Mouse (Mus musculus): ENCODE measurements around the gene Hkdc1. TPM values are rescaled to one million over a fixed set of nuclear protein-coding genes. Genes with fewer than 3 reads are reported as not detected.
A peak's percentile ranks its signal among the peaks of the same experiment; 100 is the strongest.
"Not testable (repeated sequence)": the region's sequence is repeated elsewhere in the genome, so short reads cannot be mapped to it uniquely, and the experiment has no call there.

The Hkdc1 gene
- total RNA-seq (2021): 1 to 10 TPM; 5.0 to 6.4 TPM
- long read RNA-seq, partial matches to known transcripts: 1 of 3 reads
- long read RNA-seq, other reads (novel, unspliced or antisense): 2 of 3 reads

GRCm38 (mm10) chr10:62422255-62422654 is at the start of gene Hkdc1:
Gene Hkdc1, minus strand, starts transcription at chr10:62422491.
- DNase-seq (ENCODE audit: low spot score in 2 of 2): no peak

DNA sequence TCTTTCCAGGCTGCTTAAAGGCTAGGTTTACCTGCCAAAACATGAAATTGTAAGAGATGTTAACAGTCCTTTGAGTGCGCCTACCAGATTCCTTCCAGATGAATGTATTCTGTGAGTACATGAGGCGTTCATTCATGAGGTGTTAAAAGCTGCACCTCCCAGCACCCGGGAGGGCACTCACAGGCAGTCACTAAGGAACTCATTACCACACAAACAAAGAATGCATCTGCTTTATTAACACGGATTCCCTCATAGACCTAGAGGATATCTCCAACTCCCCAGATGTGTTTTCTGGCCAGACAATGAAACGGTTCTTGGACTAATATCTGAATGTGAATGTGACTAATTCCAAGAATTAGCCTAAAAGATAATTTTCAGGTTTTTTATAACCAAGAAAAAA is 48.8 kb upstream of the Hkdc1 start:
- DNase-seq (ENCODE audit: low spot score in 2 of 2): no peak

- no peak for DNase-seq (ENCODE audit: low spot score in 2 of 2)
Observed at GRCm38 (mm10) chr10:62469736-62470135, 47.4 kb upstream of the Hkdc1 start.

- DNase-seq (ENCODE audit: low spot score in 2 of 2): no peak
Observed at GRCm38 (mm10) chr10:62461321-62461720, 39.0 kb upstream of the Hkdc1 start.

- DNase-seq (ENCODE audit: low spot score in 2 of 2): not testable (repeated sequence)
Observed at GRCm38 (mm10) chr10:62452001-62452400, 29.7 kb upstream of the Hkdc1 start.

DNA sequence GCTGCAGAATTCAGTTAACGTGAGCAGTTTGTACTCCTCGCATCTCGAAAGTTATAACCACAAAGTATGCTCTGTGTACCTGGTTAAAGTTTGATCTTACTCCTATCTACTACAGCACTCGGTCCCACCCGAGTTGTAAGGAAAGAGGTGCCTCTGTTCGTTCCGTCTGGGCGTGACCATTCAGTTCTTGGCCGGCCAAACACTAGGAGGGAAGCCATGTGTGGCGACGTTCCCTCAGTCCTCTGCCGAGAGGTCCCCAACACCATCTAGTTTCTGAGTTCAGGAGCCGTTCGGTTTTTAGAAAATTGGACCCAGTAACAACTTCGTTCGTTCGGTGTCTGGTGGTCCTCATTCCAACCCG is 28.0 kb upstream of the Hkdc1 start:
- peak in 1 of 2 experiments; percentile 20 for DNase-seq (ENCODE audit: low spot score in 2 of 2)

- peak; percentile 97 to 98 for DNase-seq (ENCODE audit: low spot score in 2 of 2)
Observed at GRCm38 (mm10) chr10:62449364-62450279, 27.3 kb upstream of the Hkdc1 start, which contains the start of the genes 4930507D05Rik and Supv3l1. Gene 4930507D05Rik, plus strand, starts transcription at chr10:62449489. Gene Supv3l1, minus strand, starts transcription at chr10:62449738.

DNA sequence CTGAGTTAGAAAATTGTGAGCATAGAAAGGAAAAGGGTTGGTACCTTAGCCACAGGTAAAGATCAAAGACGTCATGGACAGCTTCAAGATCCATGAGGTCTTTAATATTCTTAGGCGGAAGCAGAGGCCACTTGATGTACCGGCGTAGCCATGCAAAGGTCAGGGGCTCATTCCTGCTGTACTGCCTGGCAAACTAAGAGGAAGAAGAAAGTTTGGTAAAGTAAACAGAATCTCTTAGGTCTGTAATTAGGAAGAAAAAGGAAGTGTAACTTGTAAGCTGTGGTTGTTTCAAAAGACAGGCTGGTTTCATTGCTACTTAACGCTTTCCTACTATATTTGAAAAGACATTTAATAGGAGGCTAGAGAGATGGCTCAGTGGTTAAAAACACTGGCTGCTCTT is 8.1 kb upstream of the Hkdc1 start:
- DNase-seq (ENCODE audit: low spot score in 2 of 2): no peak

- DNase-seq (ENCODE audit: low spot score in 2 of 2): no peak
Observed at GRCm38 (mm10) chr10:62425081-62425871, 3.0 kb upstream of the Hkdc1 start.

GRCm38 (mm10) chr10:62421127-62421526 is 1.2 kb downstream of the Hkdc1 start:
- DNase-seq (ENCODE audit: low spot score in 2 of 2): no peak

GRCm38 (mm10) chr10:62420399-62420798 is 1.9 kb downstream of the Hkdc1 start:
- no peak for DNase-seq (ENCODE audit: low spot score in 2 of 2)

DNA sequence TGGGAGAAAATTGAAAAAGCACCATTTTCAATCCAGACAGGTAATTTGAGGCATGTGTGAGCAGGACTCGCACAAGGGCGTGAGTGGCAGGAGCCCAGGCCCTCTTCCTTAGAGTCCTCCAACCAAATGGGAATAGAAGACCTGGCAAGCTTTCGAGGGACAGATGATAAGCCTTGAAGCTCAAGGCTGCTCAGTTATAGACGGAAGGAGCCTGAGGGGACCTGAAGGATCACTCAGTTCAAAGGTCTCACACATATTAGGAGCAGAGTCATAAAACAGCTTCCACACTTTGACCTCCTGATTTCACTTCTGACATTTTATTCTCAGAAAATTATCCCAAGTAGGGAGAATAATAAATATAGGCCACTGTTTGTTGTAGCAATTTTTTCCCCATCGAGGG is 2.9 kb downstream of the Hkdc1 start:
- no peak for DNase-seq (ENCODE audit: low spot score in 2 of 2)

DNA sequence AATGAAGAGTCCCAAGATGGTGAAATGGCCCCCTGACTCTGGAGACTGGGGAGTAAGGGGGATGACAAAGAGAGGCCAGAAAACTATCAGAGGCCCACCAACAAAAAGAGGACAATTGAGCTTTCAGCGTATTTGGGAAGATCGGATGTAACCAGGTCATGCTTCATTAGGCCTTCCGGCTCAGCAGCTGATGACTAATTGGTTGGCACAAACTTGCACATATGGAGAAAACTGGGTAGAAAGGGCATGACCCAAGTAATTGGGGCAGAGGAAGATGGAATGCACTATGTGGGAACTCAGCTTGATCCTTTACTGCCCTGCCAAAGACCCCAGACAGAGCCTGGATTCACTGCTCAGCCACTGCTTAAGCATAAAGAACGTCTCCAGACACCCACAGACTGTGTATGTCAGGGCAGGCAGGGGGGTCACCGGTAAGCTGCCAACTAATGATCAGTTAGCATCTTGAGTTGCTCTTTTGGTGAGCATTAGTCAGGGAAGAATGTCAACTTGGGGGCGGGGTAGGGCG is 3.4 kb downstream of the Hkdc1 start:
- DNase-seq (ENCODE audit: low spot score in 2 of 2): no peak

DNA sequence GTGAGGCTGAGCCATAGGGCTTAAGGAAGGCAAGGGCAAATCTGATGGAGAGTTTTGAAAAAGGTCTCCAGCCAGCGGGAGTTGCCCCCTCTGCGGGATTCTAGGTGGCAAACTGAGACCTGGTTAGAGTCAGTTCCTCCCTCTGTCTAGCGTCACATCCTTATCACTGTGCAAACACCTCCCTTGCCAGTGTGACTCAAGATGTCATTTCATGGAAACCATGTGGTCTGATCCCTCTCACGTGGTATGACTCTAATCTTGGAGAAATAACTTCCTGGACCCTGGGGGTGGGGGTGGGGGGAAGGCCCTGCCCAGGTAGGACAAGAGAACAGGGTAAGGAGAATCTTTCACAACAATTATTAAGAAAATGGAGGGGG is 8.7 kb downstream of the Hkdc1 start:
- no peak for DNase-seq (ENCODE audit: low spot score in 2 of 2)

DNA sequence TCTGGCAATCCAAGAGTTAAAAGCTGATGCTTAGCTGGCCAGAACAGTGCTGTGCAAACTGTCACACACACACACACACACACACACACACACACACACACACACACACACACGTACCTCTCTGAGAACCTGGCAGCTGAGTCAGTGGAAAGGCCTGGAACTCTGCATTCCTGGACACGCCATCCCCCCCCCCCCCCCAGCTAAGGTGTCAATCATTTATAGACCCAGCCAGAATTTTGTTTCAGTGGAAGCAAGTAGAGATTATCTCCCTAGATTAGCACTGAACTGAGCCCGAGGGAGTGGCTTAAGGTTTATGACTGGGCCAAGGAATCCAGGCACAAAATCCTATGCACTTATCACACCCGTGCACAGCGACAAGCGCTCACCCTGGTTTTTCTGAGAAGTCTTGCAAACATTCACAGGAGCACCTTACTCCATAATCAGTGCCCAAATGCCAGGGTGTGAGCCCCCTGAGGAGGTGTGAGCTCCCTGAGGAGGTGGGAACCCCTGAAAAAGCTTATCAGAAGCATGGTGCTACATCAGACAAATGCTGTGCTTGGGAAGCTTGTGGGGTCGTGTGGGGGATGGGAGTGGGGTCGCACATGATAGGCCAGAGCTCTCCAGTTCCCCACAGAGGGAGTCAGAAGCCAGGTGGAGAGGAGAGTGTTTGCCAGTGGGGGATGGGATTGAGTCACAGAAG is 9.2 kb downstream of the Hkdc1 start:
- no peak for DNase-seq (ENCODE audit: low spot score in 2 of 2)

GRCm38 (mm10) chr10:62411431-62412410 is 10.6 kb downstream of the Hkdc1 start:
- peak in 1 of 2 experiments; percentile 45 for DNase-seq (ENCODE audit: low spot score in 2 of 2)

DNA sequence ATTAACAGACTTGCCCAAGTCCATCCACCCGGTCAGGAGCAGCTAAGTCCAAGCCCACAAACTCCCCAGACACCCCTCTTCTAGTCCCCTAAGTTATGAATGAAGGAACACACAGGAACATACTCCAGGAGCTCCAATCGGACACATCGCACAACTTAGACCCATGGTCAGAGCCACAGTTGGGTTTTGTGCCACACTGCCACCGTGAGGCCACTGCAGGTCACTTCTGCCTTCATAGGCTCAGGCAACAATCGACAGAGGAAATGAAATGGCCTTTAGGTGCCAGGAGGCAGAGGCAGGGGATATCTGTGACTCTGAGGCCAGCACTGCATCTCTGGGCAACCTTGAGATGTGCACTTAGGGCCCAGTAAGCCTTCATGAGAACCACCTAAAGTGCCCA is 11.3 kb downstream of the Hkdc1 start:
- DNase-seq (ENCODE audit: low spot score in 2 of 2): peak; percentile 72 to 80

DNA sequence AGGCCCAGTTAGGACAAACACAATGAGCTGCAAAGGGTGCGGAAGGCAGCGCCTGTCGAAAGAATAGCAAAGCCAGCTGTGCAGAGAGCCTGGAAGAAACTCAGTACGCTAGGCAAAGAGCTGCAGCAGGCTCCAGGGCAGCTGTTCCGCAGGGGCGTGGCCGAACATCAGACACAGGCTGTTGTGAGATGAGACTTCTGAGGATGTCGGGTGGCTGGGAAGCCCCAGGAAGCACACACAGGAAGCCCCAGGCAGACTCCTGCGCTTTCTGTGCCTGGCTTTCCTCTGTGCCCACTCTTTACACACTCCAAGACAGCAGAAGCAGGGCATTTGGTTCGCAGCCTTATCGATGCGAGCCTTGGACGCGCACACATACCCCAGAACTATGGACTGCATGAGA is 17.4 kb downstream of the Hkdc1 start:
- DNase-seq (ENCODE audit: low spot score in 2 of 2): no peak

- DNase-seq (ENCODE audit: low spot score in 2 of 2): peak; percentile 60 to 63
Observed at GRCm38 (mm10) chr10:62401641-62402111, 20.6 kb downstream of the Hkdc1 start.

DNA sequence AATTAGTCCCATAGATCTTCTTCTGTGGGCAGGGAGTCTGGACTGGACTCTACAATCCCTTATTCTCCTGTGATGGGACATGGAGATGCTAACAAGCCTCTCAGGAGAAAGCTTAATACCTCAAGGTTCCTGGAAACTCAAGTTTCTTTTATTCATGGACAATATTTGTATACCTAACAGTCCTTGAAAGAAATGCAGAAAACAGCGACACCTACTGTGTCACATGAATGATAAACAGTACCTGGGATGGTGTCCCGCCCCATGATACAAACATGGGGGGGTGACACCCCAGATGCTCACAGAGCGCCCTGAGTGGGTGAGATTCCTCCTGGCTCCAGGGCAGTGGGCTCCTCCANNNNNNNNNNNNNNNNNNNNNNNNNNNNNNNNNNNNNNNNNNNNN is 39.3 kb downstream of the Hkdc1 start:
- DNase-seq (ENCODE audit: low spot score in 2 of 2): no peak
